ENCODE assay signal across 8 mouse cellular contexts in the genomic region with DNA sequence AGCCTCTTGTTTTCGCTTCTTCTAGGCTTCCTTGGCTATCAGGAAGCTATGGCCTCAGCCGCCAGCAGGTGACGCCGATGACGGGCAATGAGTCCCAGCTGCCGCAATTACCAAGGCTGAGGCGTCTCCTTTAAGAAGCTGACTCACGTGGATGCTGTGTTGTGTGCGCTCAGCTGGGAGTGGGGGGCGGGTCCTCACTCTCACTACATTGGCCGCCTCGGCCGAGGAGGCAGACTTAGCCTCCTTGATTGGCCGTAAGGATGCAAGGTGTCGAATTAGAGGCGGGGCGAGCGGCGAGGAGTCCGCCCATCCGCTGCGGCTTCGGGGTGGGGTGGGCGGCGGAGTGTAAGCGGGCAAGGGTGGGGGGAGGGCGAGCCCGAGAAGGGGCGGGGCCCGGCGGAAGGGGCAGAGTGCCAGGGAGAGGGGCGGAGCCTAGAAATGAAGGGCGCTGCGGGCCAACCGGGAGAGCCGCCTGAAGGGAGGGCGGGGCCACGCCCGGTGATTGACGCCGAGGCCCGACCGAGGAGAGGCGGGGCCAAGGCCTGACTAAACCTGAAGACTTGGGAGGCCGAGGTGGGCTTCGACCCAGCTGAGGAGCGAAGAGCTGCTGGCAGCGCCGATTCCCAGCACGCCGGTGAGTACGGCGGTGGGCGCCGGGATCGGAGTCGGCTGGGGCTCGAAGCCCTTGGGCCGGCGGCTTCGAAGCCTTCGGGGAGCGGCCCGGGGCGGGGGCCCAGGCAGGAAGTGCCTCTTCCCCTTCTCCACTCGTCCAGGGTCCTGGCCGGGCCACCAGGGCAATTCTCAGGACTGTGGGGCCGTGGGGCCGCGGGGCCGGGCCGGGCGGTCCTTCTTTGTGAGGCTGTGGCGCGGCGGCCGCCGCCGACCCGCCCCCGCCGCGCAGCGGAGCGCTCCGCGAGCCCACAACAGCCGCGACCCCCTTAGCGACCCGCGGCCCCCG. TPM values are rescaled to one million over a fixed set of nuclear protein-coding genes. Genes with fewer than 3 reads are reported as not detected.
DNase-seq lines count a peak whose midpoint lies in the region; ATAC-seq lines count a peak whose summit lies in the region.

TSS of gene Ypel5 (plus strand) at position 296 of the 958 bp plus-strand sequence.

- H3K4me3 ChIP-seq in forebrain, embryonic 14.5 days (ENCODE audit: low read depth, low read length) = peak within 1 kb of the TSS; percentile 93
- peak within 1 kb of the TSS; percentile 59 for H3K4me3 ChIP-seq in neural tube, embryonic 15.5 days (replicated peaks)

- peaks cover 5% of the 10 kb centered on the region for H3K4me1 ChIP-seq in forebrain, embryonic 14.5 days (ENCODE audit: control insufficient read depth, insufficient read depth, low read length)
- peaks cover 25% of the 10 kb centered on the region for H3K4me1 ChIP-seq in neural tube, embryonic 15.5 days

- intact Hi-C loops in heart, postnatal 14 days (cut with DNase I) = no loop called here

- H3K4me2 ChIP-seq in forebrain, embryonic 14.5 days (ENCODE audit: low read length) = peak within 1 kb of the TSS; percentile 66
- H3K4me2 ChIP-seq in neural tube, embryonic 15.5 days = peak within 1 kb of the TSS; percentile 65

- H3K9ac ChIP-seq in forebrain, embryonic 14.5 days (ENCODE audit: low read length) = peak within 1 kb of the TSS; percentile 95
- H3K9ac ChIP-seq in neural tube, embryonic 15.5 days (replicated peaks) = peak within 1 kb of the TSS; percentile 73

- under 1% methylated on average over 66 of the region's 93 CpGs for WGBS in forebrain, embryonic 14.5 days
- under 1% methylated on average over 59 of the region's 93 CpGs for WGBS in neural tube, embryonic 15.5 days

- no peaks in the 10 kb centered on the region for H3K27me3 ChIP-seq in forebrain, embryonic 14.5 days (replicated peaks; ENCODE audit: control insufficient read depth, insufficient read depth, low read length)
- H3K27me3 ChIP-seq in neural tube, embryonic 15.5 days (replicated peaks) = no peaks in the 10 kb centered on the region

- H3K9me3 ChIP-seq in forebrain, embryonic 14.5 days (replicated peaks; ENCODE audit: control insufficient read depth, low read length) = no peaks in the 10 kb centered on the region
- no peaks in the 10 kb centered on the region for H3K9me3 ChIP-seq in neural tube, embryonic 15.5 days (replicated peaks)

- H3K36me3 ChIP-seq in forebrain, embryonic 14.5 days (ENCODE audit: control insufficient read depth, insufficient read depth, low read length) = no peaks in the 10 kb centered on the region
- no peaks in the 10 kb centered on the region for H3K36me3 ChIP-seq in neural tube, embryonic 15.5 days

- peak; percentile 98 for ATAC-seq in forebrain, embryonic 14.5 days
- ATAC-seq in neural tube, embryonic 15.5 days (ENCODE audit: low FRiP score) = peak; percentile 97

- H3K27ac ChIP-seq in forebrain, embryonic 14.5 days (ENCODE audit: low read depth, low read length) = peak within 1 kb of the TSS; percentile 98
- H3K27ac ChIP-seq in neural tube, embryonic 15.5 days (replicated peaks) = peak within 1 kb of the TSS; percentile 95

- peak; percentile 99 for DNase-seq in ES-CJ7 (ENCODE audit: low read depth, low spot score)
- peak; percentile 98 for DNase-seq in cerebellum, adult 11 months
- DNase-seq in forebrain, embryonic 14.5 days (ENCODE audit: low spot score) = peak; percentile 100
- peak; percentile 98 to 99 for DNase-seq in heart, postnatal 14 days
- peak; percentile 98 for DNase-seq in layer of hippocampus, adult 11-12 months (ENCODE audit: low spot score)
- peak; percentile 99 for DNase-seq in lung, adult 18-20 months
- peak; percentile 99 for DNase-seq in testis, postnatal 14 days (ENCODE audit: low spot score)

RNA-seq across cellular contexts. Expression of gene Ypel5, which starts in this region (rescaled TPM):
- polyA plus RNA-seq in forebrain, embryonic 14.5 days (2014; fragmentation: Nextera tagmentation; extraction: Ambion mirVana) = 118 and 128 TPM in 2 replicates
- total RNA-seq in heart, postnatal 14 days (2021) = 10 to 100 TPM; 40.1 to 45.6 TPM
- polyA plus RNA-seq in neural tube, embryonic 15.5 days (2015; fragmentation: Nextera tagmentation; extraction: Ambion mirVana) = 92.9 and 103 TPM in 2 replicates

Comparison
In these comparisons a context has a peak if more than half of its experiments do, and no peak if none do; other contexts are left out.
1. Peak in every context shown above with its lines: DNase-seq, ATAC-seq, H3K4me3 ChIP-seq and H3K27ac ChIP-seq.